Mouse (Mus musculus) intestine, embryonic 15.5 days (tissue): ENCODE results near the gene Ston2. TPM values are rescaled to one million over a fixed set of nuclear protein-coding genes. Genes with fewer than 3 reads are reported as not detected.

Experiments
- ATAC-seq: fragments of 200-750 bp; cut with Nextera tagmentation; 2 replicates; pipeline ENCODE4 v1.8.0; 2017; ENCODE audit warnings: moderate TSS enrichment, moderate library complexity
- H3K27ac ChIP-seq: fragments of 300-500 bp; sonication (generic); 2 replicates; pipeline ENCODE4 v1.5.1; 2015; ENCODE audit warnings: mild to moderate bottlenecking, inconsistent platforms
- H3K27me3 ChIP-seq: fragments of 300-500 bp; sonication (generic); replicated peaks from 2 replicates; pipeline ENCODE4 v1.6.1; 2015; ENCODE audit warnings: inconsistent platforms
- H3K36me3 ChIP-seq: fragments of 300-500 bp; sonication (generic); 2 replicates; pipeline ENCODE4 v1.6.1; 2015; ENCODE audit warnings: inconsistent platforms
- H3K4me1 ChIP-seq: fragments of 300-500 bp; sonication (generic); replicated peaks from 2 replicates; pipeline ENCODE4 v1.6.1; 2015; ENCODE audit warnings: inconsistent platforms
- H3K4me2 ChIP-seq: fragments of 300-500 bp; sonication (generic); replicated peaks from 2 replicates; pipeline ENCODE4 v1.6.1; 2015; ENCODE audit warnings: mild to moderate bottlenecking, inconsistent platforms
- H3K4me3 ChIP-seq: fragments of 300-500 bp; sonication (generic); replicated peaks from 2 replicates; pipeline ENCODE4 v1.5.1; 2015; ENCODE audit warnings: inconsistent platforms
- H3K9ac ChIP-seq: fragments of 300-500 bp; sonication (generic); 2 replicates; pipeline ENCODE4 v1.6.1; 2015; ENCODE audit warnings: inconsistent platforms
- H3K9me3 ChIP-seq: fragments of 300-500 bp; sonication (generic); 2 replicates; pipeline ENCODE4 v1.6.1; 2016; ENCODE audit warnings: inconsistent platforms
- WGBS: fragments of 180-500 bp; shearing (Covaris S2); methylation state at CpG from one replicate; pipeline ENCODE4 v1.1.7; 2015; 5-methylcytosine and 5-hydroxymethylcytosine counted together
- polyA plus RNA-seq: library from polyadenylated mRNA; unstranded; fragments of >200 nt; fragmentation: Nextera tagmentation; extraction: Ambion mirVana; gene quantifications from 2 replicates; pipeline ENCODE4 v1.2.1, GENCODE M21; 2015

Gene Ston2
- polyA plus RNA-seq, 1 experiment from 2014 or later: 6.5 TPM

- H3K4me3 ChIP-seq: no peak overlapping the region
- no peak for ATAC-seq
- H3K9me3 ChIP-seq: no peaks in the 10 kb centered on the region
- H3K27ac ChIP-seq: no peak overlapping the region
- no peaks in the 10 kb centered on the region for H3K27me3 ChIP-seq
- peaks cover 6% of the 10 kb centered on the region for H3K4me1 ChIP-seq
- no peak overlapping the region for H3K4me2 ChIP-seq
- 93% methylated on average over 7 of the region's 7 CpGs for WGBS
- no peak overlapping the region for H3K9ac ChIP-seq
- H3K36me3 ChIP-seq: no peaks in the 10 kb centered on the region
Observed at GRCm38 (mm10) chr12:91742916-91743315, 45.3 kb downstream of the Ston2 start.

DNA sequence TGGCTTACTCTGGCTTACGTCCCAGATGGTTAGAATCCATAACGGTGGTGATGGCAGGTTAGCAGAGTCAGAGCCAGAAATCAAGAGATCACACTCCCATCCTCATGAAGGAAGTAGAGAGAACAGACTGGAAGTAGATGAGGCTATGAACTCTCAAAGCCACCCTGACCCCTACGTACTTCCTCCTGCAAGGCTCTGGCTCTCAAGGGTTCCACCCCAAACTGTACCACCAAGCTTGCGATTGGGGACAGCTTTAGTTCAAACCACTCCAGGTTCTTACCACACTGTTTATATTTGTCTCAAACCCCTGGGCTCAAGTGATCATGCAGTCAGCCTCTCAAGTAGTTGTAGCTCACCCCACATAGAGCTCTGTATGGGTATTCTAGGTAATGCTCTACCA, 49.8 kb downstream of the Ston2 start:
- no peaks in the 10 kb centered on the region for H3K27me3 ChIP-seq

DNA sequence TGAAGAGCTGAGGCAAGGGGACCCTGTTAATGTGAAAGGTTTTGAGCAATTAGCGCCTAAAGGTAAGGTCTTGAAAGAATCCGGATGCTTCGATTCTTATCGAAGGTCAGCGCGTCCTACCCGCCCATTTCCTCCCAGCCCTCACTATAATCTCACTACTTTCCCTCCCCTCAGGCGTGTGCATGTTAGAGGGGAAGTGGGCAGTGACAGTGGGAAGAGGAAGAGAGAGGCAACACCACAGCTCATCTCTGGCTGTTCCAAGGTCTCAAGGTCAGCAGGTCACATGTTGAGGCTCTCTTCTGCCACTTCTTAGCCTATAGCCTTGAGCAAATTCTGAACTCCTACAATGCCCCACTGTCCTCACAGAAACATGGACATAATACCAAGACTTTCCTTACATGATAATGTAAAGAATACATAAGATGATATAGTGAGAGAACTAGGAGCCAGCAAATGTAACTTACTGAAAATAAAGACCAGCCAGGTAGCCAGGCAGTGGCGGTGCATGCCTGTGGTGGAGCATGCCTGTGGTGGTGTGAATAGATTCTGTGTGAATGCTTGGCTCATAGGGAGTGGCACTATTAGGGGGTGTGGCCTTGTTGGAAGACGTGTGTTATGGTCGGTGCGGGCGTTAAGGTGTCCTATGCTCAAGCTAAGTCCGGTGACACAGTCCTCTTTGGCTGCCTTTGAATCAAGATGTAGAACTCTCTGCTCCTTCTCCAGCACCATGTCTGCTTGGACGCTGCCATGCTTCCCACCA, 51.8 kb downstream of the Ston2 start:
- Histone ChIP-seq H3K4me3 (no peak overlapping the region), H3K9me3 (no peaks in the 10 kb centered on the region), H3K36me3 (no peaks in the 10 kb centered on the region), H3K4me1 (no peaks in the 10 kb centered on the region), H3K27ac (no peak overlapping the region), H3K9ac (no peak overlapping the region), H3K27me3 (no peaks in the 10 kb centered on the region), H3K4me2 (no peak overlapping the region)
- no peak for ATAC-seq
- 92% methylated on average over 15 of the region's 15 CpGs for WGBS

More for the DNA sequence above, 49.8 kb downstream of the Ston2 start:
- no peak overlapping the region for H3K4me3 ChIP-seq
- no peak overlapping the region for H3K9ac ChIP-seq
- WGBS: 81% methylated on average over 4 of the region's 4 CpGs
- H3K27ac ChIP-seq: no peak overlapping the region
- ATAC-seq: no peak
- H3K4me1 ChIP-seq: no peaks in the 10 kb centered on the region
- no peaks in the 10 kb centered on the region for H3K9me3 ChIP-seq
- H3K4me2 ChIP-seq: no peak overlapping the region
- no peaks in the 10 kb centered on the region for H3K36me3 ChIP-seq

DNA sequence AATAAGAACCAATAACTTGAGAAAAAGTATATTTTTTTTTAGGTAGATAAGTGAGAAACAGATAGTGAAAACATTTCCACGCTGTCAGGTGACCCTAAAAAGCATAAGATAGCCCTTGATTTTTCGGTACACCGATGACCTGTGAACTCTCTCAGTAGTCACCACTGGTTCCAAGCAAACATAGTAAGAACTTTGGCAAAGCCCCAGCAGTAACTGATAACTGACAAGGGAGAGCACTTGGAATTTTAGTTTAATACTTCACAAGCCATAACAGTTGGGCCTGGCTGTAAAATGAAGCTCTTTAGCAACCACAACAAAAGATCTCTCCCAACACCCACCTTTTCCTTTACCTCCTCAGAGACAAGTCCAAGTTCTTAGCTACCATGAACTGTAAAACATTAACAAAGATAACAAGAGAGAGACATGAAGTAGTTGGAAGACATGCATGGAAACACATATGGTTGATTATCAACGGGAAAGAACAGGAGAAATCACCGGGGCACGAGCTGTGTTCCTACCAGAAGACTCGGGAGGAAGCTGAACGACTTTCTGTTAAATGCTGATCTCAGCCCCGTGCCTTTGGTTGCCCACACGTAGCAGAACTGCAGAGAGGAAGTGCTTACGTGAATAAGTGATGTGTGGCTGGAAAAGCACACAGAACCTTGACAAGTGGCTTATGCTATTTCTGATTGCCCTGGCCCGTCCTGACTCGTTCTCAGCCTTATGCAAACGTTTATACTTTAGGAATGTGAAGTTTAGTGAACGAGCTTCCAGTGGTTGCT, 53.8 kb downstream of the Ston2 start:
- Histone ChIP-seq H3K27me3 (no peaks in the 10 kb centered on the region), H3K36me3 (no peaks in the 10 kb centered on the region), H3K9ac (no peak overlapping the region), H3K9me3 (no peaks in the 10 kb centered on the region), H3K4me3 (no peak overlapping the region), H3K4me2 (no peak overlapping the region), H3K27ac (peak overlapping the region; percentile 9; the same call in 1 of the 2 replicates), H3K4me1 (no peaks in the 10 kb centered on the region)
- 46% methylated on average over 15 of the region's 15 CpGs for WGBS
- peak; percentile 68 for ATAC-seq

DNA sequence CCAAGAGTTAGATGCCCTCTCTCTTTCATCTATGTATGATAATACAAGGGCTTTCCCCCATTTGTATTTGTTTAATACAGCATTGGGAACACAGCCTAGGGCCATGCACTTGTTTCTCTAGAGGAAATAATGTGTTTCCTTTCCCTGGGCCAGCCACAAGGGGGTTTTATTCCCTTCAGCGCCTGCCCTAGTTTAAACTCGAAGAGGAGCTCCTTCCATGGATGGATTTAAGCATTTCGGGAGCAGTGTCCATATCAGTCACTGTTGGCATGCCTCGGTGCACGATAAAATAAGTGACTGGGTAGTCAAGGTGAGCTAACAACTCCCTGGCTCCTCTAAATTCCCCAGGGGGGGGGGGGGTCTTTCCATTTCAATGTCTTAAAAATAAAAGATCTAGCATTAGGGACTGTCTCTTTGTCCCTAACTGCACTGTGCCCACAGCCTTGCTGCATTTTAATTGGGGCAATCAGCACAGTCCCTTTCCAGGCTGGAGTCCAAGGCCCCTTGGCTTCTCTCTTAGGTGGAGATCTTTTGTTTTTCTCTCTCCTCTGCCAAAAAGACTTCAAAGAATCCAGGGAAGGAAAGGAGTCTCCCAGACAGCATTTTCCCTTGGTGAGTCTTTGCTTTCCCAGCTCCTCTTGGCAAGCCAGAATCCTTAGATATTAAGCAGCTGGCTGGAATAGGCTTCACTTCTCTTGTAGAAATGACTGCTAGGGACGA, 55.3 kb downstream of the Ston2 start:
- Histone ChIP-seq H3K4me3 (no peak overlapping the region), H3K4me2 (no peak overlapping the region), H3K9me3 (no peaks in the 10 kb centered on the region), H3K4me1 (no peaks in the 10 kb centered on the region), H3K36me3 (no peaks in the 10 kb centered on the region), H3K27ac (no peak overlapping the region), H3K27me3 (no peaks in the 10 kb centered on the region), H3K9ac (no peak overlapping the region)
- WGBS: 70% methylated on average over 6 of the region's 6 CpGs
- no peak for ATAC-seq

GRCm38 (mm10) chr12:91726202-91726601, 62.0 kb downstream of the Ston2 start:
- 79% methylated on average over 7 of the region's 7 CpGs for WGBS
- no peak overlapping the region for H3K4me3 ChIP-seq
- H3K27ac ChIP-seq: no peak overlapping the region

DNA sequence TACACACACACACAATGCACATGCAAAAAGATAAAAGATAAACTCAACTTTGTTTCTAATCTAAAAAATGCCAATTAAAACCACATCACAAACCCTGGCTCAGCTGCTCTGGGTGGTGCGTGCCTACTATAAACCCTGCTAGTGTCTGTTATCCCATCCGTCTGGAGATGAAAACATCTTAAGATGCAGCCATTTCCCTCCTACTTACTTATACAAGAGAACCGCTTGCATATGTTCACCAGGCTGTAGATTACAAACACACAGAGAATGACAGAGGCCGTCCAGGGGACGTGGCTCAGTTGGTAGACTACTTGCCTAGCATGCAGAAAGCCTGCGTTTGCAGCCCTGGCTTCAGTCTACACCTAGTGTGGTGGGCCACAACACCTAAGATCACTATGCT, 64.3 kb downstream of the Ston2 start:
- Histone ChIP-seq H3K4me2 (no peak overlapping the region), H3K9me3 (no peaks in the 10 kb centered on the region), H3K9ac (no peak overlapping the region), H3K36me3 (no peaks in the 10 kb centered on the region), H3K4me3 (no peak overlapping the region), H3K27me3 (no peaks in the 10 kb centered on the region), H3K27ac (no peak overlapping the region), H3K4me1 (no peaks in the 10 kb centered on the region)
- ATAC-seq: no peak
- WGBS: 80% methylated on average over 6 of the region's 6 CpGs

More at GRCm38 (mm10) chr12:91726202-91726601, 62.0 kb downstream of the Ston2 start:
- ATAC-seq: no peak
- Histone ChIP-seq H3K36me3 (no peaks in the 10 kb centered on the region), H3K27me3 (no peaks in the 10 kb centered on the region), H3K9ac (no peak overlapping the region), H3K9me3 (no peaks in the 10 kb centered on the region), H3K4me2 (no peak overlapping the region), H3K4me1 (no peaks in the 10 kb centered on the region)

DNA sequence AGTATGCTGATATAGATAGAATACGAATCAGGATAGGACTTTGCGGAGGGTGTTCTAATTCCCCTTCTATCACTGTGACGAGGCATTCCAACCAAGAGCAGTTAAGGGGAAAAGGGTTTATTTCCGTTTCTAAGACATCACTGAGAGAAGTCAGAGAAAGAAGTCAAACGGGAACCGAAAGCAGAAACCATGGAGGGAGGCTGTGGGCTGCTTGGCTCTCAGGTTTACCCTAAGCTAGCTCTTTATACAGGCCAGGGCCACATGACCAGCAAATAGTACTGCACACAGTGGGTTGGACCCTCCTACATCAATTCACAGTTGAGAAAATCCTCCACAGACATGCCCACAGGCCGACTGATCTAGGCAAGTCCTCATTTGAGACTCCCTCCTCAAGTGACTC, 69.1 kb downstream of the Ston2 start:
- no peaks in the 10 kb centered on the region for H3K4me1 ChIP-seq
- no peak overlapping the region for H3K4me3 ChIP-seq
- no peak for ATAC-seq
- H3K27me3 ChIP-seq: no peaks in the 10 kb centered on the region
- no peak overlapping the region for H3K9ac ChIP-seq
- WGBS: 87% methylated on average over 7 of the region's 7 CpGs
- H3K9me3 ChIP-seq: no peaks in the 10 kb centered on the region
- no peak overlapping the region for H3K4me2 ChIP-seq
- H3K27ac ChIP-seq: no peak overlapping the region
- no peaks in the 10 kb centered on the region for H3K36me3 ChIP-seq

DNA sequence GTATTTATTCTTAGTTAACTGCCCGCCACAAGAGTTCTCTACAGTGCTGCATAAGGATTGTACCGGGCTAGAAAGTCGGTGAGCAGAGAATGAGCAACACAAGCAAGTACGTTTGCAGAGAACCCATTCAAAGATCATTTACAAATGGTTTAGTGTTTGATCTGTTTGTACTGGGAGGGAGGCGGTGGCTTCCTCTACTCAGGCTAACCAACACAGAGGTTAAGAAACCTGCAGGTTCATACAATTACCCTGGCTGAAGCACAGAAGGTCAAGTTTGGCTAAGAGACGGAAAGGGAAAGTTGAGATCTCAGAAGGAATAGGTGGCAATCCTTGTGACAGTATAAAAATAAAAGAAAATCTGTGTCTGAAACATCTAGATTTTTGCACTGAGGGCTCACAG, 72.5 kb downstream of the Ston2 start:
- no peak overlapping the region for H3K4me3 ChIP-seq
- ATAC-seq: no peak

GRCm38 (mm10) chr12:91713358-91713757, 74.8 kb downstream of the Ston2 start:
- H3K4me2 ChIP-seq: no peak overlapping the region
- H3K9ac ChIP-seq: no peak overlapping the region
- no peaks in the 10 kb centered on the region for H3K27me3 ChIP-seq
- no peak overlapping the region for H3K4me3 ChIP-seq
- no peaks in the 10 kb centered on the region for H3K36me3 ChIP-seq
- 94% methylated on average over 7 of the region's 7 CpGs for WGBS
- H3K9me3 ChIP-seq: no peaks in the 10 kb centered on the region
- no peak for ATAC-seq
- no peaks in the 10 kb centered on the region for H3K4me1 ChIP-seq
- no peak overlapping the region for H3K27ac ChIP-seq

More for the DNA sequence above, 72.5 kb downstream of the Ston2 start:
- no peaks in the 10 kb centered on the region for H3K36me3 ChIP-seq
- H3K27me3 ChIP-seq: no peaks in the 10 kb centered on the region
- H3K4me1 ChIP-seq: no peaks in the 10 kb centered on the region
- H3K9ac ChIP-seq: no peak overlapping the region
- H3K27ac ChIP-seq: no peak overlapping the region
- H3K9me3 ChIP-seq: no peaks in the 10 kb centered on the region
- WGBS: 70% methylated on average over 6 of the region's 6 CpGs
- H3K4me2 ChIP-seq: no peak overlapping the region

DNA sequence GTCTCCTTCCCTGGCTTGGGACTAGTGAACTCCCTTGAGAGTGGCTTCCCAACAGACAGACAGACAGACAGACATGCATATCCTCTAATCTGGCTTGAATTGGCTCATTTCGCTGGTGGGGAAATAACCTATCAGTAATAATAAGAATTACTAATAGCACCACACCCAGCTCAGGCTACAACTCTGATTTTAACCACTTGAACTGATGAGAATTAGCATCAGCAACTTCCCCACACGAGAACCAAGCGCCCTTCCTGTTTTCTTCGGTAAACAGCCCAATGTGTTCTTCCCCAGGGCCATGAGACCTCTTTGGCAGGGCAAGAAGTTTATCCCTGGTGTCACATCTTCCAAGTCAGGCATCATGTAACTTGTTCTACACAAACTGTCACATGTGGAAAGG, 76.5 kb downstream of the Ston2 start:
- Histone ChIP-seq H3K36me3 (no peaks in the 10 kb centered on the region), H3K4me2 (no peak overlapping the region), H3K4me1 (no peaks in the 10 kb centered on the region), H3K27me3 (no peaks in the 10 kb centered on the region), H3K9ac (no peak overlapping the region), H3K9me3 (no peaks in the 10 kb centered on the region), H3K4me3 (no peak overlapping the region), H3K27ac (no peak overlapping the region)
- 83% methylated on average over 4 of the region's 4 CpGs for WGBS
- ATAC-seq: no peak

DNA sequence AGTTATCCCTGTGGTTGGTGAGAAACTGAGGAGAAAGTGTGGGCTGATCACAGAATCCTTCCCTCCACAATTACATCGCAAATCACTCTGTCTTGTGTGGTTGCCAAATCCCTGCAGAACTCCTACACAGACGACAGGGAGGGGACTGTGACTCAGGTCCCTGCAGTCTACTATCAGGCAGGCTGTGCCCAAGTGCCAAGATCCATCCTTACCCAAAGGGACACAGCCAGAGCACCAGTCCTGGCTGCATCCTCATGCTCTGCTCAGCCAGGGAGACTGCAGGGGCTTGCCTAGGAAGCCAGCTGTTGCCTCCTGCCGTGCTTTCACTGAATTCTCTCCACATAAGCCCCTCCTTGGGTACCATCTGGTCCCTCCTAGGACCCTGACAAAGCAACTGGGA, 77.3 kb downstream of the Ston2 start:
- H3K9me3 ChIP-seq: no peaks in the 10 kb centered on the region
- H3K27ac ChIP-seq: no peak overlapping the region
- H3K4me2 ChIP-seq: no peak overlapping the region
- H3K36me3 ChIP-seq: no peaks in the 10 kb centered on the region
- ATAC-seq: no peak
- no peaks in the 10 kb centered on the region for H3K4me1 ChIP-seq
- no peaks in the 10 kb centered on the region for H3K27me3 ChIP-seq
- 41% methylated on average over 3 of the region's 3 CpGs for WGBS
- no peak overlapping the region for H3K9ac ChIP-seq
- H3K4me3 ChIP-seq: no peak overlapping the region
